ENCODE assay signal across 8 mouse cellular contexts in the genomic region with DNA sequence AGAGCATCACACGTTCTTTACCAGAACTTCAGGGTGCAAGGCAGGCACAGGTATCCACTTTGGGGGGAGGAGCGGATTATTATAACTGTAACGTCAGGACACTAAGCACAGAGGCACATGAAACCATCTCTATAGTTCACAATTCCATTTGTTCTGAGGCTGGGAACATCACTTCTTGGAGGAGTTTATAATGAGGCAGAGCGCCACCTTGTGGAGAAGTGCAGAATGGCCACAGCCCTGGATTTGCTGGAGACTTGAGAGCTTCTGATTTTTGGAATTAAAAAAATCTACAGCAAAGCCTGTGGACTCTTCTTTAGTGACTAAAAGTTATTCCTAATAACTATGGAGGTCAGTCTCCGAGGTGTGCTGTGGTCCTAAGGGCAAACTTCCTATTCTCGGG. TPM values are rescaled to one million over a fixed set of nuclear protein-coding genes. Genes with fewer than 3 reads are reported as not detected.
DNase-seq lines count a peak whose midpoint lies in the region; ATAC-seq lines count a peak whose summit lies in the region.

No protein-coding gene starts in this region.

- H3K9me3 ChIP-seq in intestine, embryonic 14.5 days (ENCODE audit: control insufficient read depth, low read length) = no peaks in the 10 kb centered on the region
- H3K9me3 ChIP-seq in intestine, embryonic 16.5 days (ENCODE audit: control insufficient read depth, low read length) = no peaks in the 10 kb centered on the region

- no peak overlapping the region for H3K4me2 ChIP-seq in intestine, embryonic 14.5 days (ENCODE audit: low read length)
- no peak overlapping the region for H3K4me2 ChIP-seq in intestine, embryonic 16.5 days (ENCODE audit: low read depth, low read length)

- no peaks in the 10 kb centered on the region for H3K4me1 ChIP-seq in intestine, embryonic 14.5 days (replicated peaks; ENCODE audit: control insufficient read depth, insufficient read depth, low read length)
- H3K4me1 ChIP-seq in intestine, embryonic 16.5 days (ENCODE audit: control insufficient read depth, insufficient read depth, low read length) = no peaks in the 10 kb centered on the region

- 32% methylated on average over 6 of the region's 6 CpGs for WGBS in intestine, embryonic 14.5 days
- WGBS in intestine, embryonic 16.5 days = 36% methylated on average over 6 of the region's 6 CpGs

- H3K36me3 ChIP-seq in intestine, embryonic 14.5 days (ENCODE audit: control insufficient read depth, insufficient read depth, low read length) = no peaks in the 10 kb centered on the region
- H3K36me3 ChIP-seq in intestine, embryonic 16.5 days (ENCODE audit: control insufficient read depth, insufficient read depth, low read length) = no peaks in the 10 kb centered on the region

- H3K9ac ChIP-seq in intestine, embryonic 14.5 days (ENCODE audit: low read length) = no peak overlapping the region
- H3K9ac ChIP-seq in intestine, embryonic 16.5 days (ENCODE audit: low read depth, low read length) = no peak overlapping the region

- peak; percentile 90 for DNase-seq in intestine, embryonic 14.5 days (ENCODE audit: low spot score)
- DNase-seq in ZHBTc4 (ENCODE audit: low read depth, low spot score) = peak; percentile 75
- DNase-seq in cerebellum, postnatal 4 days (ENCODE audit: low spot score in 2 of 2) = peak; percentile 49 to 76
- peak; percentile 66 to 80 for DNase-seq in heart, postnatal 36 days
- peak; percentile 68 for DNase-seq in left cerebral cortex, postnatal 4 days
- peak; percentile 73 for DNase-seq in ovary, postnatal 14 days (ENCODE audit: low spot score)
- peak; percentile 34 for DNase-seq in urinary bladder, adult 2 months (ENCODE audit: low spot score)

- H3K4me3 ChIP-seq in intestine, embryonic 14.5 days (ENCODE audit: low read depth, low read length) = no peak overlapping the region
- H3K4me3 ChIP-seq in intestine, embryonic 16.5 days (ENCODE audit: low read length) = no peak overlapping the region

- intact Hi-C loops in heart, postnatal 36 days (cut with DNase I) = loop anchor here (5.0 kb wide), 1 partner anchor 145 kb away; no protein-coding TSS in a partner anchor
- intact Hi-C loops in left cerebral cortex, postnatal 4 days (cut with DNase I) = loop anchor here (10.0 kb wide), 1 partner anchor 402 kb away; no protein-coding TSS in a partner anchor

- H3K27ac ChIP-seq in intestine, embryonic 14.5 days (ENCODE audit: low read depth) = no peak overlapping the region
- H3K27ac ChIP-seq in intestine, embryonic 16.5 days (ENCODE audit: low read length) = no peak overlapping the region

- ATAC-seq in intestine, embryonic 14.5 days (replicated peaks; ENCODE audit: low FRiP score, low TSS enrichment, low read depth) = no peak
- no peak for ATAC-seq in intestine, embryonic 16.5 days

- H3K27me3 ChIP-seq in intestine, embryonic 14.5 days (replicated peaks; ENCODE audit: control insufficient read depth, insufficient read depth, low read length) = 0 out of 2 replicates have a peak, but pooled peaks cover 6% of the 10 kb centered on the region
- H3K27me3 ChIP-seq in intestine, embryonic 16.5 days (replicated peaks; ENCODE audit: control insufficient read depth, insufficient read depth, low read length) = no peaks in the 10 kb centered on the region

RNA-seq across cellular contexts. Expression of gene Anxa2, which starts 49.1 kb away (rescaled TPM):
- polyA plus RNA-seq in intestine, embryonic 14.5 days (2014; fragmentation: Nextera tagmentation; extraction: Ambion mirVana) = 377 and 383 TPM in 2 replicates
- polyA plus RNA-seq in intestine, embryonic 16.5 days (2015; fragmentation: Nextera tagmentation; extraction: Ambion mirVana) = 599 and 614 TPM in 2 replicates
- total RNA-seq in heart, postnatal 36 days (2021) = 10 to 100 TPM; 74.2 to 98.2 TPM
- total RNA-seq in left cerebral cortex, postnatal 4 days (2021) = 10 to 100 TPM; 23.2 to 24.1 TPM
- 536 and 671 TPM in 2 replicates for polyA plus RNA-seq in urinary bladder, adult 2 months (2012; rRNA removed)

Comparison
In these comparisons a context has a peak if more than half of its experiments do, and no peak if none do; other contexts are left out.
1. DNase-seq: peak in every context shown above with its lines; median percentile 90 in intestine, embryonic 14.5 days; 75 in ZHBTc4; 73 in heart, postnatal 36 days; 73 in ovary, postnatal 14 days; 68 in left cerebral cortex, postnatal 4 days; 62 in cerebellum, postnatal 4 days; 34 in urinary bladder, adult 2 months.